Mouse (Mus musculus): ENCODE measurements around the gene Anxa8. TPM values are rescaled to one million over a fixed set of nuclear protein-coding genes. Genes with fewer than 3 reads are reported as not detected.

Anxa8 gene
- polyA plus RNA-seq (2015; fragmentation: Nextera tagmentation; extraction: Ambion mirVana): 2.9 and 4.9 TPM in 2 replicates

DNA sequence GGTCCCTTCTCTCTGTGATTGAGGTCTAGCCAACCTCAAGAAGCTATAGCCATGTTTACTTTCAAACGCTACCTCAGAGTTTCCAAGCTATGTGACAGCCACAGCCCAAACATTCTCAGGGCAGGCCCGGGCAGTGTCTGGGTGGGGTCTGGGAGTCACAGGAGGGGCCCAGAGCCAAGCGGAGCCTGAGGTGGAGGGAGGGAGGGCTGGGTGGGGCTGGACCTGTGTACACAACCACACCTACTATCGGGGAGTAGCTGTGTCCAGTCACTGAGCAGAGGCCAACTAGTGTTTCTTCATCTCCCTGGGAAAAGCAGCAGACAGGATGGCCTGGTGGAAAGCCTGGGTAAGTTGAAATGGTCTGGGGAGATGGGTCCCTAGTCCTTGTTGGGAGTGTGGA lies at the start of gene Anxa8:
TSS of gene Anxa8 (plus strand) at position 251 of the 400 bp plus-strand sequence.

DNA sequence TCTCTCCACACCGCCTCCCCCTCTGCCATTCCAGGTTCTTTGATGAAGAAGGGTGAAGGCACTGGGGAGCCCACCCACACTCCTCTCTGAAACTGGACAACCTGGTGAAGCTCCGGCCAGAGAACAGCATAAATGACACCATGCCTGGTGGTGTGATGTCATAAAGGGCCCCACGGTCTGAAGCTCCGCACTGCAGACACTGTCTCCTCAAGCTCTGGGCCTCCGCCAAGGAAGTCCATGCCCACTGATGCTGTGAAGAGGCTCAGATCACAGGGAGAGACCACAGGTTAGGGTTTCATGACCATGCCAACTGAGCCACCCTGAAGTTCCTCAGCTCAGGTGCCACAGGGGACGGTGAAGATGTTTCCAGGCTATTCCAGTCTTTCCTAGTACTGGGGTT lies 33.3 kb upstream of the Anxa8 start, which contains the start of gene Antxrl:
TSS of gene Antxrl (plus strand) at position 192 of the 400 bp plus-strand sequence.

DNA sequence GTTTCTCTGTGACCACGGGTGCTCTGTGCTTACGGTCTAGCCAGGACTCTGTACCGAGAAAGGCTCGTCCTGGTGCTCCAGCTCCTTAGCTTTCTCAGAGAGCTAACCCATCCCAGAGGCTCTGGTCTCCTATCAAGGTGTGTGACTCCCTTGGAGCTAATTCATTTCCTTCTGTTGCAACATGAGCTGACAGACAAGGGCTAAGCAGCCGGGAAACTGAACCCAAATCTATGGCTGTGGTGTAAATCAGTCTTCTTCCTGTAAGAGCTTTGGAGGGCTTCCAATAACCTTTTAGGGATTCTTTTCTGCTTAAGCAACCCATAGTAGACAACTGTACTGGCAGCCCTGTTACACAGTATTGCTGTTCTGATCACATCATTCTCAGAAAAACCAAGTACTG lies 16.8 kb downstream of the Anxa8 start, which contains the start of gene A630023A22Rik:
TSS of gene A630023A22Rik (minus strand) at position 154 of the 400 bp plus-strand sequence.

Other genes with a start within 250 kb of the Anxa8 start
- gene Gdf10, start 162.4 kb upstream of the Anxa8 start, polyA plus RNA-seq (2015; fragmentation: Nextera tagmentation; extraction: Ambion mirVana): 1.8 and 3.0 TPM in 2 replicates
- 0.16 and 0.29 TPM in 2 replicates for gene Gdf2, start 144.9 kb upstream of the Anxa8 start, polyA plus RNA-seq (2015; fragmentation: Nextera tagmentation; extraction: Ambion mirVana)
- not detected in 2 replicates for gene Rbp3, start 132.0 kb upstream of the Anxa8 start, polyA plus RNA-seq (2015; fragmentation: Nextera tagmentation; extraction: Ambion mirVana)
- not detected in 2 replicates for gene Zfp488, start 107.2 kb upstream of the Anxa8 start, polyA plus RNA-seq (2015; fragmentation: Nextera tagmentation; extraction: Ambion mirVana)
- gene Gm30083, start 70.8 kb upstream of the Anxa8 start, polyA plus RNA-seq (2015; fragmentation: Nextera tagmentation; extraction: Ambion mirVana): not detected in 2 replicates
- gene Gm5460, start 69.2 kb upstream of the Anxa8 start, polyA plus RNA-seq (2015; fragmentation: Nextera tagmentation; extraction: Ambion mirVana): not detected in 2 replicates
- not detected in 2 replicates for gene Antxrl, start 33.3 kb upstream of the Anxa8 start, polyA plus RNA-seq (2015; fragmentation: Nextera tagmentation; extraction: Ambion mirVana)
- not detected in 2 replicates for gene A630023A22Rik, start 16.8 kb downstream of the Anxa8 start, polyA plus RNA-seq (2015; fragmentation: Nextera tagmentation; extraction: Ambion mirVana)
- gene Npy4r, start 66.5 kb downstream of the Anxa8 start, polyA plus RNA-seq (2015; fragmentation: Nextera tagmentation; extraction: Ambion mirVana): 0.08 and 0.16 TPM in 2 replicates
- gene Gprin2, start 115.7 kb downstream of the Anxa8 start, polyA plus RNA-seq (2015; fragmentation: Nextera tagmentation; extraction: Ambion mirVana): 0.06 and 0.22 TPM in 2 replicates
- 2.3 and 2.4 TPM in 2 replicates for gene Syt15, start 133.6 kb downstream of the Anxa8 start, polyA plus RNA-seq (2015; fragmentation: Nextera tagmentation; extraction: Ambion mirVana)
- gene Shld2, start 224.5 kb downstream of the Anxa8 start, polyA plus RNA-seq (2015; fragmentation: Nextera tagmentation; extraction: Ambion mirVana): 7.3 and 9.5 TPM in 2 replicates
- 30.9 and 38.6 TPM in 2 replicates for gene Glud1, start 224.7 kb downstream of the Anxa8 start, polyA plus RNA-seq (2015; fragmentation: Nextera tagmentation; extraction: Ambion mirVana)